Mouse (Mus musculus) kidney, adult 11 months (tissue): ENCODE measurements around the gene Kcna3.

Experiments
- DNase-seq: peaks from one replicate; pipeline ENCODE4 v3.0.0; 2022

Gene Kcna3

GRCm38 (mm10) chr3:107066165-107066850 is 30.3 kb downstream of the Kcna3 start:
- no peak for DNase-seq

- no peak for DNase-seq
Observed at GRCm38 (mm10) chr3:107067245-107067644, 31.3 kb downstream of the Kcna3 start.

GRCm38 (mm10) chr3:107073863-107074262 is 37.9 kb downstream of the Kcna3 start:
- DNase-seq = no peak

- no peak for DNase-seq
Observed at GRCm38 (mm10) chr3:107075705-107076104, 39.7 kb downstream of the Kcna3 start.

- no peak for DNase-seq
Observed at GRCm38 (mm10) chr3:107076658-107077057, 40.7 kb downstream of the Kcna3 start.

GRCm38 (mm10) chr3:107077101-107077500 is 41.1 kb downstream of the Kcna3 start:
- no peak for DNase-seq

- DNase-seq = no peak
Observed at GRCm38 (mm10) chr3:107080803-107081202, 44.8 kb downstream of the Kcna3 start.

GRCm38 (mm10) chr3:107081227-107081626 is 45.3 kb downstream of the Kcna3 start:
- no peak for DNase-seq

GRCm38 (mm10) chr3:107084586-107084985 is 48.6 kb downstream of the Kcna3 start:
- DNase-seq = no peak

- DNase-seq = no peak
Observed at GRCm38 (mm10) chr3:107087410-107087809, 51.4 kb downstream of the Kcna3 start.
